Mouse (Mus musculus) ovary, postnatal 10 days (tissue): ENCODE data around the gene Coro2b.

Experiments
- DNase-seq: peaks from one replicate; pipeline ENCODE4 v3.0.0; 2022; ENCODE audit warnings: low spot score

Coro2b gene

GRCm38 (mm10) chr9:62513492-62514133 lies 23.2 kb downstream of the Coro2b start:
- DNase-seq: no peak

DNA sequence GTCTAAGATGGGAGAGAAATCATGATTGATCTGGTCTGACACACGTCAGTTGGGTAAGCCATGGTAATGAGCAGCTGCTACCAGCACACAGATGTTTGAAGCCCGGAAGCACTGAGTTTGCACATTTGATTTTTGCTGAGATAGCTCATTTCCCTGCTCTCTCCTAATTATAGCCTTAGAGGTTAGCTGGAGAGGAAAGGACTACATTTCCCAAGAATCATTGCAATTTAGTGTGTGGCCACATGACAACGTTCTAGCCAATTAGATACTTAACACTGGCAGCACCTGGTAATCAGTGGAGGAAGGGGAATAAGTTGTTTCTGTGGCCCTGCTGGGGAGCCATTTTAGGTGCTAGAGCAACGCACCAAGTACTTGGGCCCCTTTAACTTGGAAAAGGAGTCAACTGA lies 26.3 kb downstream of the Coro2b start:
- no peak for DNase-seq

DNA sequence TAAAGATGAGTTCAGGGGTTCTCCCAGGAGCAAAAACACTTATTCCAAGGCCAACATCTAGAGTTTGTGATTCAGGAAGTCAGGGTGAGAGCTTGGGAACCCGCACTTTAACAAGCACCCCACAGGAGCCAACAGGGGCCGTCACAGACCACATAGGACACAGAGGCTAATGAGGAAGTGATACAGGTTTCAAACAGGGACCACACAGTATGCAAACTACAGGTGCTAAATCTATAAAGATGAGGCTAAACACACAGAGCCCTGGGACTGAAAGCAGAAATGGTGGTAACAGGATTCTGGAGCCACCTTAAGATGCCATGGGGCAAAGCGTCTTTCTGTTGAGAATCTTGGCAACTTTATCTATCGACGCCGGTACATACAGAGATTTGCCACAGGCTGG lies 27.2 kb downstream of the Coro2b start:
- no peak for DNase-seq

DNA sequence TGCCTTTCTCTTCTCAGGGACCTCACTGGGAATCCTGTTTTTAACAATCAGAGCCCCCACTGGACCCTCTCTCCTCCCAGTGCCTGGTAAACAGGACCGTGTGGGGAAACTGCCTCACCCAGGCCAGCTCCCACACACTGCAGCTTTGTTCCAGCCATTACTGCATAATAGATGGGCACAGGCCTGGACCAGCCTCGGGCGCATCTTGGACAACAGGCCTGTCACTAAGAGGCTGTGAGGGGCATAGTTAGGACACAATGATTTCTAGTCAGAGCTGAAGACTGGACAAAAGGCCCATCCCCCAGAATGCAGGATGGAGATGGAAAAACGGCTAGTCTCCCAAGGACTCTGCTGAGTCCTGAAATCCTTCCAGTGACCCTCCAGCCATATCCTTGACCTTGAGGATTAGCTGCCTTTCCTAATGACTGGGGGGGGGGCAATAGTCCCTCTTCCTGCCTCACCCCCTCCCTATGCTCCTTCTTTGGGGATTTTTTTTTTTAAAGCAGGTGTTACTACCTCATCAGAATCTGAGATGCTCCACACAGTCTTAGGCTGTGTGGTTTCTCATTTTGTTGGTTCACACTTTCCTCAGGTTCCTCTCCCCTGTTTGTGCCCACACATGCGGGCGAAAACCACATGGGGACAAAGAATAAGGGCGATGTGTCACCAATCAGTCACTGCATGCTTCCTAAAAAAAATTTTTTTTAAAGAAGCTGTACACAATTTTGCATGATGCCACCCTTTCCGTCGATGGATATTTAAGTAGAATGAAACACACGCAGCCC lies 27.9 kb downstream of the Coro2b start:
- DNase-seq: no peak

DNA sequence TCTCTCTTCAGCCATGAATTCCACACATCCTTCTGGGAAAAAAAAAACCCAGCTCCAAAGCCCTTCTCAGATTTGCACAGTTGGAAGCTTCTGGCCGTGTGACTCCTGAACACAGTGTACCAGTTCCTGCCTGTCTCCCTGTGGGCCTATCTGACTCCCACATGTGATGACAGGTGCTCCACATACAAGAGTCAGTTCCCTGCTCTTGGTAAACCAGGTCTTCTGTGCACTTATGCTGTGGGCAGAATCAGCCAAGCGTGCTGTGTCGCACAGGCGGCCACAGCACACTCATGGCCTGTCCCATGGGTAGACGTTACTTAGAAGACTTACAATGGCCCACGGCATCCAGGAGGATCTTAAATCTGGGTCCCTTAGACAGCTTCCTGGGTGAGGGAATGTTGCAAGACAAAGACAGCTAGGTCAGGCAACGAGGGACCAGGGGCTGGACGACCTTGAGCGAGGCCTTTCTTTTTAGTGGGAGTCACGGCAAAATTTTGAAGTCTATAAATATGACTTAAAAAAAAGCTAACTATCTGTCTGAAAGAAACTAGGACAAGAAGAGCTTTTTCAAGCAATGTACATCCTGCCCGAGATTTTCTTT lies 30.3 kb downstream of the Coro2b start:
- no peak for DNase-seq

DNA sequence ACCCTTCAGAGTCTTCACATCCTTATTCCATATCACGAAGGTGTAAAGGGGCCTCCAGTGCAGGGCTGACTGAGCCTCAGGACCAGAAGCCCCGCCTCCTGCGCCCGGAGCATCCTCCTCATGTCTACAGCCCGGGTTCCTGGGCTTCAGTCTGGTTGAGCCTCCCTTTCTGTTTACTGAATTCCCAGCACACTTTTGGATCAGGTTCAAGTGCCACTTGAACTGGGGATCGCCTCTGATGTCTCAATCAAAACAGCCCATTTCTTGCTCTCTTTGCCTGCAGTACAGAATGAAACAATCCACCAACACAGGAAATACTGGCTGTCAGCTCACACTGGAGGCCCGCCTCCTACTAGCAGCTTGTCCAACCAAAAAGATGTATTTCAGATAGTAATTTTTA lies 32.7 kb downstream of the Coro2b start:
- DNase-seq: no peak

DNA sequence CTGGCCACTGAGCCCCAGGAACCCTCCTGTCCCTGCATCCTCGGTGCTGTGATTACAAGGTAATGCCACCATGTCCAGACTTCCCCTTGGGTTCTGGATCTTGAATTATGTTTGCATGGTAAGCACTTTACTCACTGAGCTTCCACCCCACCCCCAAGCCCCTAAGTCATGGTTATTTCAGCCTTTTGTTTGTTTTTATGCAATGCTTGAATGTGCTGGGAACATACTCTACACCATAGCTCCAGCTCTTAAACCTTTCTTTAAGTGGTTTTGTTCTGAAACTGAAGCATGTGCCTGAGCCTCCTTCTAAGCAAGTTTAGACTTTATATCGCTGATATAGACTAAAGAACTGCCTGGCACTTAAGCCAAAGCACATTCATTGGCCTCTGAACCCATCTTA lies 34.5 kb downstream of the Coro2b start:
- no peak for DNase-seq

DNA sequence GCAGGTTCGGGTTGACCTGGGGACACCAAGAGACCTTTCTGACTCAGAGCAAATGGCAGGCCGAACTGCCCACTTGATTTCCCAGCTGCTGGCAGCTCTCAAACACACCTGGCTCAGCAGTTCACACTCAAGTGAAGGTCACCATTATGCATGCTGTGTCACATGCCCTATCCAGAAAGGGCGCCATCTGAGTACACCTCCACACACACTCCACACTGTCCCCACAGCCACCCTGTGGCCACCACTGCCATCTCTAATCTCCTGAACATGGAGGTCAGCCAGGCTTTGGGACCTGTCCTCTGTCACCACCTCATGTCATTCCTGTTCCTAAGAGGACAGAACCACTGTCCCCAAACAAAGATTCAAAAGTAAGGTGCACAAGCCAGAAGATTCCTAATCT lies 35.3 kb downstream of the Coro2b start:
- no peak for DNase-seq

DNA sequence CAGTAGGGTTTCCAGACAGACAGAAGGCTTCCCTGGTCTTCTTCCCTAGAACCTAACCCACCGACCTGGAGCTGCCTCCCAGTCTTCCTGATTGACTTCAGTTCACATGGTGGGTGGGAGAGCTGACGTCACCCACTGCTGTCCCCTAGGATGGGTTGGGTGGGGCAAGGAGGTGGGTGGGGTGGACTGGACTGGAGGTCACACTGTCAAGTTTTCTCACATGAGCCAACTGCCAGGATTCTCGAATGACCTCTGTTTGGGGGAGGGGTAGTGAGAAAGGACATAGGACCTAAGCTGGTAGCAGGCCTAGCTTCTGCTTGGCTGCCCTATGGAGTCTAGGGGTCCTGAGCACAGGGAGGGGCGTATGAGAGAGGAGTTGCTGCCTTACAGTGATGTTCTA lies 36.8 kb downstream of the Coro2b start:
- DNase-seq: no peak

DNA sequence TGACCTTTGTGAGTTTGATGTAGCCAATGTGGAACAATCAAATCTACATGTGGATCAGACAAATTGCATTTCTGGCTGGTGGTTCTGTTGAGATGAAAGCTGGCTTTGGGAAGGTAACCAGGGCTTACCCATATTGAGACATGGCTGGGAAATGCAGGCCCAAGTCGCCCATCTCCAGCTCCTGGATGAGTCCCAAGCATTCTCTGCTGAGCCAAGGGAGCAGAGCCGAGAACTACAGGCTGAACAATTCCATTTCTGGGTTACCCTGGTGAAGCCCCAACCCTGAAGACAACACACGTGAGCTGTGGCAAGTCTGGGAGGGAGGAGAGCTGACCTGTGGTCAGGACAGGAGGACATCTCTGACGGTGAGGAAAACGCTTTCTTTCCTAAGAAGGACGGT lies 37.9 kb downstream of the Coro2b start:
- DNase-seq: no peak

DNA sequence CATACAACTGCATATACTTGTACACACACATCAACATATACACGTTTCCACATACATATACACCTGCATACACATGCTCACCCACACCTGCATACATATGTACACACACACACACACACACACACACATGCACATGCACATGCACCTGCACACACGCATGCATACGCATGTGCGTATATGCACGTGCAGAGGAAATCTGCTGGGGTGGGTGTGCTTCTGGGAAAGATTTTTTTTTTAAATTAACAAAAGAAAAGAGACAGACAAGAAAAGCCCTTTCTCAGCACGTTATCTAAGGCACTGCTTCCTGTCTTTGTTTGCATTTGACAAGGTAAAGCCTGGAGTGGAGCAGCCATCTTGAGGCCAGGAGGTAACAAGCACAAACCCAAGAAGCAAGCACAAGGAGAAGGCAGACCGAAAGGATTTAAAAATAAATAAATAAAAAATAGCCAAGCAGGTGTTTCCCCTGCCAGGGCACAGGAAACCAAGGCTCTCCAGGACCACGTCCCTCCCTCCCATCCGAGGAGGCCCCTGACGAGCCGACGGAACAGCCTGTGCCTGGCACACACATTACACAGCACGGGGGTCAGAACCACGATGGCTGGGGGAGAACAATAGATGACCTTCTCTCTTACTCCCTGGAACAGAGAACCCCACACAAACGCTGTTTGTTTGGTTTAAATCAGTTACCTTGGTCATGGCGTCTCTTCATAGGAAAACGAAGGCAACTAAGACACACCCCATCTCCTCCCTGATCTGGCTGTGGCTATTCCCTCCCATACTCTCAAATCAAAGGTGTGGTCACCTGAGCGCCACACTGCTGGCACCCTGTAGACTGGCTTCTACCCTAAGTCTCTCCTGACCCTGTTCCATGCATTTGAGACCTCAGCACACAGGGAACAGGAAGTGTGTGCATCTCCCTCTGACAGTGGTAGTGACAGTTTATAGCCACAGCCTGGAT lies 39.4 kb downstream of the Coro2b start:
- DNase-seq: no peak

- DNase-seq: no peak
Observed at GRCm38 (mm10) chr9:62492306-62492990, 44.4 kb downstream of the Coro2b start.

GRCm38 (mm10) chr9:62491611-62492010 lies 45.2 kb downstream of the Coro2b start:
- no peak for DNase-seq

DNA sequence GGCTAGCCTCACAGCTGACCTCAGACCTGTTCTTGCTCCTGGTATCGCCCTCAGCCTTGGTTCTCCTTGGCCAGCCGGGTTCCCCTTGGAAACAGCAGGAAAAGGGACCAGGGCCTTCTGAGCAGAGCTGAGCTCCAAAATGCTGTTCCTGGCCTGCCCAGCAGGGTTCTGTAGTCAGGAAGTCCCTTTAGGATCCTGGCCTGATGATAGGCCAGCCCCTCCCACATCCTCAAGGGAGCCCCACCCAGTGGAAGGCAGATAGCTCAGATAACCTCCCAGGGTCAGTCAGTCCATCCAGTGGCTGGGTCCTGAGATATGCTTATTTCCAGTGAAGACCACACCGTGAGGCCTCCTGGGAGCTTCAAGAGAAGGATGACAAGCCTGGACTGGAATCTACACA lies 45.7 kb downstream of the Coro2b start:
- no peak for DNase-seq

DNA sequence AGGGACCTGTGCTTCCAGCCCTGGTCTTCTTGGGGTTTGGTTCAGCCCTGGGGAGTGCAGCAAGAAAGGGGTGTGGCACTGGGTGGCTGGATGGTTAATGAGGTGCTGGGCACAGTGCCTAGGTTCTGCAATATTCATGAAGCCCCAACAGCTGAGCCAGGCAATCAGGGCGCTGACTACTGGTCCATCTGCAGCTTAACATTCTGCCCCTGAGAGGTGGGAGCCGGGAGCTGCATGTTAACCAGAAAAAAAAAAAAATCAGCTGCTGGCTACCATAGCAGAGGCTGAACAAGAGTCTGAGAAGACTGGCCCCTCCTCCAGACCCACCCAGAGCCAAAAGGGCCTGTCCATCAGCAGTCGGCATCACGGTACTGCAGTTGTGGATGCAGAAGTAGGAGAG lies 52.7 kb downstream of the Coro2b start:
- DNase-seq: no peak

DNA sequence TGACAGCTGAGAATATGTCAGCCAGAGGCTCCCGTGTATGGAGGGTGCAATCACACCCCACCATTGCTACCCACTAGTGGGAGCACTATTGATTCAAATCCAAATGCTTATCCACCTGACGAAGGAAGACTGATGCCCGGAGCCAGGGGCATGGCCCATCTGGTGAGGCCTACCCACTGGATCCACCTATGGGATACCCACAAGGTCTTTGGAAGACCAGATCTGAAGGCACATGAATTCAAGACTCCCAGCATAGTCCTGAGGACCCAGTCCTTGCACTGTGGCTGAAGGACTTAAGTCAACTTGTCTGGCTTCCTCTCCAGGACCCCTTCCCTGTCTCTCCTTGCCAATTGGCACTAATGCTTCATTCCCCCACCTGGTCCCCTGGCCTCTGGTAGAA lies 54.1 kb downstream of the Coro2b start:
- no peak for DNase-seq

GRCm38 (mm10) chr9:62480898-62481642 lies 55.8 kb downstream of the Coro2b start:
- no peak for DNase-seq

- DNase-seq: no peak
Observed at GRCm38 (mm10) chr9:62480149-62480548, 56.7 kb downstream of the Coro2b start.

DNA sequence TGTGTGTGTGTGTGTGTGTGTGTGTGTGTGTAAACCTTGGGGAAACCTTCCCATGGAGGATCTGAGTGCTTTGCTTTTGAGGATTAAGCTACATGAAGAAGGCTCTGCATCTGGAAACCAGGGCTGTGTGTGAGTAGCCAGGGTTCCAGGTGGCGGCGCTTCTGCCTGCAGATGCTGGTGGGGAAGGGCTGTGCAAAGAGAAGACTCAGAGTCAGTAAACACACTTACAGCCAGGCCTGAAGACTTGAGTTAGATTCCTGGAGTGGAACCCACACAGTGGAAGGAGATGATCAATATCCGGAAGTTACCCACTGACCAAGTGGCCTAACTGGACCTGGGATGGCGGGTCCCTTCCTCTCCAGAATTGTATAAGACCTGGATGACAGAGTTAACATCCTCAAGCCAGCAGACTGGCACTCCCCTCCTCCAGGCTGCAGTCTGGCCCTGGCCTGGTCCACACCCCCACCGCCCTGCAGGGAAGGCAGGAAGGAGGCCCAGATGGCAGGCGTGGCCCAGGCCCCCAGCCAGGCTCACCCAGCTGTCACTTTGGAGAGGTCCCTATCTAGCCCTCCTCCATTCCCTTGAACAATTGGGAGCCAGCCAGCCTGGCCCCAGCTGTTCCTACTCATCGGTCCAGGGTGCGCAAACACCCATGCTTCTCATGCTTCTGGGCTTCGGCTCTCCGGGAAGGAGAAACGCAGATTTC lies 59.9 kb downstream of the Coro2b start:
- DNase-seq: peak; percentile 29

GRCm38 (mm10) chr9:62474206-62474605 lies 62.6 kb downstream of the Coro2b start:
- no peak for DNase-seq
